Mouse (Mus musculus) macrophage (primary cell): ENCODE data around the gene Capn11. TPM values are rescaled to one million over a fixed set of nuclear protein-coding genes. Genes with fewer than 3 reads are reported as not detected.

Experiments used
- H3K27ac ChIP-seq: fragments of 350-480 bp; formaldehyde crosslinking; 2 replicates; pipeline ENCODE4 v1.9.0; 2021
- H3K36me3 ChIP-seq: fragments of 350-480 bp; formaldehyde crosslinking; 2 replicates; pipeline ENCODE4 v1.9.0; 2021; ENCODE audit errors: inconsistent target
- H3K4me3 ChIP-seq: fragments of 350-480 bp; formaldehyde crosslinking; 2 replicates; pipeline ENCODE4 v1.9.0; 2021; ENCODE audit errors: inconsistent target
- H3K79me2 ChIP-seq: fragments of 350-480 bp; formaldehyde crosslinking; 2 replicates; pipeline ENCODE4 v1.9.0; 2021; ENCODE audit errors: inconsistent target
- WGBS: methylation state at CpG from one replicate; pipeline ENCODE4 v1.1.7; 2026; ENCODE audit warnings: inconsistent platforms; ENCODE audit not compliant: missing documents; 5-methylcytosine and 5-hydroxymethylcytosine counted together
- polyA plus RNA-seq: library from polyadenylated mRNA; stranded (reverse); fragments of 250-400 nt; gene quantifications from 3 replicates; pipeline ENCODE4 v1.2.4, GENCODE M21; 2018; ENCODE audit warnings: inconsistent platforms

The Capn11 gene
- polyA plus RNA-seq, 1 experiment from 2014 or later = 0.37 TPM

DNA sequence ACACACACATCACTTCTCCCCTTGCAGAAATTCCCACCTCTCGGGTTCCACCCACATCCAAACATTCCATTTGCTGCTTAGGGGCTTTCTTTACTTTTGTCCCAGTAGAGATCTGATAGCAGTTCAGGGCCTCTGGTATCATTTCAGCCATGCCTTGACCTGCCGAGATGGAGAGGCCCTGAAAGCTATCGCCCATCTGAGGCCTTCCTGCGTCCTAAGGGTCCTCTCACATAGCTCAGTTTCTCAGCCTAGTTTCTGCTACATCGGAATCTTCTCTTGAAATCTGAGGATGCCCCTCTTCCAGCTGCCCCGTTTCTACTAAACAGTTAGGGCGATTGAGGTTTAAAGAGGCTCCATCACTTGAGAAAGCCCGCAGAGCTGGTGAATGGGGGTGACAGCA is 64.9 kb downstream of the Capn11 start:
- Histone ChIP-seq H3K79me2 (peaks cover 22% of the 10 kb centered on the region; the same call in 1 of the 2 replicates), H3K4me3 (peak overlapping the region; percentile 58; the same call in 1 of the 2 replicates), H3K27ac (no peak overlapping the region), H3K36me3 (peaks cover 10% of the 10 kb centered on the region)
- WGBS = 69% methylated on average over 8 of the region's 8 CpGs

DNA sequence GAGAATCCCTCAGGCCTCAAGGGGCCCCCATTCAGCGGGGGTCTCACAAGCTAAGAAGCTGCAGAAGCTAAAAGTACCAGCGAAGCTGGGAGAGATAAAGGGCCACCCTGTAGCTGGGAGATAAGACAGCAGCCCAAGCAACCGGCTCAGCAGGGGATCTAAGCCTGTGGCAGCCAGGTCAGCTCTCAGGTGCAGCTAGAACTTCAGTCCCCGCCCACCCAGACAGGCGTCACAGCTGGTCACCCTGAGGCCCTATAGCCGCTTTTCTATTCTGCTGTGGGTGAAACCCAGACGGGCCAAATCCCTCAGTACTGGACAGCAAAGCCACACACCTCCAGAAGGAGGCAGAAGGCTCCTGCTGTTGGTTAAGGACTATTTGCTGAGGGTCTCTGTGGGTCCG is 65.6 kb downstream of the Capn11 start:
- H3K4me3 ChIP-seq = no peak overlapping the region
- peaks cover 22% of the 10 kb centered on the region; the same call in 1 of the 2 replicates for H3K79me2 ChIP-seq
- H3K36me3 ChIP-seq = peaks cover 17% of the 10 kb centered on the region
- H3K27ac ChIP-seq = no peak overlapping the region
- WGBS = 83% methylated on average over 8 of the region's 8 CpGs

DNA sequence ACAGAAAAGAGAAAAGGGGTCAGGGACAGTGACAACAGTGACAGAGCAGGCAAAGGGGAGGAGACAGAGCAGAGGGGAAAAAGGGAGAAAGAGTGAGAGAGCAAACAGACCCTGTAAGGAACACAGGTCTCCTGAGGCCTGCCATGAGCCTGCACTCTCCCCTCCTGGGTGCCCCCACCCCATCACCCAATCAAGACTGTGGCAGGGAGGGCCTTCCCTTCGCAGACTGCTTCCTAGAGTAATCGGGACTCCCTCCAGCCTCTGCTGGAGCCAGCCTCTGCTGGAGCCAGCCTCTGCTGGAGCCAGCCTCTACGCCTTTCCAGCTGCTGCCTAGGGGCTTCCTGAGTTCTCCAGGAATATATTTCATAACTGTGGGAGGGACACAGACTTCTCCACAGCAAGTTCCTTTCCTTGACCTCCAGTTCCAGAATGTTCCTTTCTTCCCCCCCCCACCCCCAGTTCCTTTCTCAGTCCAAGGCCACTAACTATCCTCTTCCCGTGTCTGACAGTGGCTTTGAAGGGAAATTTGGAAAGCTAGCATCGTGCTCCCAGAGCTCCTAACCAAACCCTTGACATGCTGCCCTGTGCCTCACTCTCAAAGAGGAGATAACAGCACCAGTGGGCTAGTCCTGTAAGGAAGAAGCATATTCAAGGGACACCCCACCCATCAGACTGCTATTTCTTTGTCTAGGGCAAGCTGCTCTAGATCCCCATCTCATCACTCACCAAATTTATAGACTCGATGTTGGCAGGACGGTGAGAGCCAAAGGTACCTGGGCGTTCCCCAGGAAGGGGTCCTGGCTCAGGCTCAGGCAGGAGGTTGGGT is 66.3 kb downstream of the Capn11 start:
- H3K36me3 ChIP-seq = peaks cover 22% of the 10 kb centered on the region
- H3K79me2 ChIP-seq = peaks cover 22% of the 10 kb centered on the region; the same call in 1 of the 2 replicates
- no peak overlapping the region for H3K27ac ChIP-seq
- H3K4me3 ChIP-seq = no peak overlapping the region
- WGBS = 65% methylated on average over 8 of the region's 8 CpGs

DNA sequence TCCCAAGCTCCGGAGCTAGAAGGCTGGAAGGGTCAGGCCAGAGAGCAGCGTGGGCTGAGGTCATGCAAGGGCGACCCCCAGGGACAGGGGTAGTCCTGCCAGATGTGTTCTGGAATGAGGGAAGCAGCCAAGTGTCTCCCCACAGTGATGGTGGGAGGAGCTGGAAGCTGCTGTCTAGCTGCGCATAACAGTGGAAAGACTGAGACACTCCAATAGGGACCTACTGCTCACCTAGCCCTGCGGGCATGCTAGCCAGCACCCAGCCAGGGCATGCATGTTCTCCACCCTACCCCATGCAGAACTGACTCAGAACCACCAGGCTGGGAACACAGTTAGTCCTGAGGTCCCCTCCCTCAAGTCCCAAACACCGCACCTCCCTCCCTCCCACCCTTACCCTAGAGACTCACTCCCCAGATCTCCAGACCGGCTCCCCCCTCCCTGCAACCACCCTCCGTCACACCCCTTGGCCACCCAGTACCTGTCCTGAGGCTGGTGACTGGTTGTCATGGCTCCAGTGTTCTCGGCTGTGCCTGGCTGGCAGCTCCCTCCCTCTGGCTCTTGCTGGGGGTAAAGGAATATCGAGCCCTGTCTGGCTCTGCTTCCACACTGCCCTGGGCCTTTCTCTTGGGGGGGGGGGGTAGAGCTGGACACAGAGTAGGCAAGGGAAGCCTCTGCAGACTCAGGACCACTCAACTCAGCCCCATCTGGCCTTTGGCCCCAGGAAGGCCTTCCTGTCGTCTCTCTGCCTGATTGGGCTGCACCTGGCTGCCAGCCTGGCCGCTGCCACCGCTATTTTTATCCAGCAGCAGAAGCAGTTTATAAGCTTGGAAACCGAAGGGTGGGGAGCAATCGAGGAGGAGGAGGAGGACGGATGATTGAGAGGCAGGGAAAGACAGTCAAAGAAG is 67.2 kb downstream of the Capn11 start:
- H3K4me3 ChIP-seq = no peak overlapping the region

DNA sequence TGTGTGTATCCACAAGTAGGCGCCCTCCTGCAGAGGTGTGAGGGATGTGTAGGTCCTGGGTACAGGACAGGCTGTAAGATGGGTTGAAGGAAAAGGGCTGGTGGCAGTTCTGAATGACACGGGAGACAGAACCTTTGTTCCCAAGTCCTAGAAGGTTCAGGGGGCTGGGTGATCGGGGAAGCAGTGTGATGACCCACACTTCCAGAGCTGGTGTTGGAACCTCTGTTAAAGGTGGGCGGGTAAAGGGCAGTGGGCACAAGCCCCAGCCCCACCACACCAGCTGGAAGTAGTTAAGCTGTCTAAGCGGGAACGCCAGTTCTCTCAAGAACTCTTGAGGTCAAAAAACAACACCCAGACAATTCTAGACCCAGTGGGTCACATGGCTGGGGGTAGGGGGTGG is 68.7 kb downstream of the Capn11 start:
- Histone ChIP-seq H3K27ac (no peak overlapping the region), H3K79me2 (peaks cover 22% of the 10 kb centered on the region; the same call in 1 of the 2 replicates), H3K4me3 (no peak overlapping the region), H3K36me3 (peaks cover 22% of the 10 kb centered on the region)
- WGBS = 99% methylated on average over 6 of the region's 6 CpGs

More for the DNA sequence above, 67.2 kb downstream of the Capn11 start:
- Histone ChIP-seq H3K79me2 (peaks cover 22% of the 10 kb centered on the region; the same call in 1 of the 2 replicates), H3K27ac (no peak overlapping the region), H3K36me3 (peaks cover 22% of the 10 kb centered on the region)
- 60% methylated on average over 16 of the region's 16 CpGs for WGBS

DNA sequence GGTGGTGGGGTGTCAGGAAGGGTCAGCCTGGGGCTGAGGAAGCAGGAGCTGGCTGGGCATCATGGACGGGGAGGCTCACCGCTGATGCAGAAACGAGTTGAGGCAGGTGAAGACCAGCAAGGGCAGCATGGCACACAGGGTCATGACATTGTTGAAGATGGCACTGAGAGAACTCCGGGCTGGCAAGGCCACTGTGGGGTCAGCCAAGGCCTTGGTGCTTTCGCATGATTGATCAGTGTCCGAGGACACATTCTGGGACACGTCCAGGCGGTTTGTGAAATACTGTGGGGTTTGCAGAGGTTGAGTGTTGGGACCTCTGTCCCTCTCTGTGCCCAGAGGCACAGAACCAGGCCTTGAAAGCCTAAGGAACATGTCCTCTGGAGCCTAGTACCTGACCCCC is 69.3 kb downstream of the Capn11 start:
- 97% methylated on average over 8 of the region's 8 CpGs for WGBS
- peaks cover 22% of the 10 kb centered on the region; the same call in 1 of the 2 replicates for H3K79me2 ChIP-seq
- H3K27ac ChIP-seq = no peak overlapping the region
- H3K36me3 ChIP-seq = peaks cover 22% of the 10 kb centered on the region
- no peak overlapping the region for H3K4me3 ChIP-seq

DNA sequence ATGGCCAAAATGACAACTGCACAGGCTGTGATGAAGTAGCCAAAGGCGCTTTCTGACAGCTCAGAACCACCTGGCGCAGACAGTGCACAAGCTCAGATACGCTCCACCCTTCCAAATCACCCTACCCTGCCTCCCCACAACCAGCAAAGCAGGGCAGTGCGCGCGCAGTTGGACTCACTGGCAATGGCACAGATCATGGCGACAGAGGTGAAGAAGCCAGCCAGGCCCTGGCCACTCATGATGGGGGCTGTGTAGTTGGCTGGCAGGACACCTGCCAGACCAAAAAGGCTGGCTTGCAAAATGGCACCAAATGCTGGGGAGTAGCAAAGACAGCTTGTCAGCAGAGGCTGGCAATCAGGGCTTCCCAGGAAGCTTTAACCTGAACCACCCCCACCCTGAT is 69.9 kb downstream of the Capn11 start:
- Histone ChIP-seq H3K27ac (no peak overlapping the region), H3K4me3 (no peak overlapping the region), H3K79me2 (peaks cover 19% of the 10 kb centered on the region; the same call in 1 of the 2 replicates), H3K36me3 (peaks cover 22% of the 10 kb centered on the region)
- 95% methylated on average over 7 of the region's 7 CpGs for WGBS

DNA sequence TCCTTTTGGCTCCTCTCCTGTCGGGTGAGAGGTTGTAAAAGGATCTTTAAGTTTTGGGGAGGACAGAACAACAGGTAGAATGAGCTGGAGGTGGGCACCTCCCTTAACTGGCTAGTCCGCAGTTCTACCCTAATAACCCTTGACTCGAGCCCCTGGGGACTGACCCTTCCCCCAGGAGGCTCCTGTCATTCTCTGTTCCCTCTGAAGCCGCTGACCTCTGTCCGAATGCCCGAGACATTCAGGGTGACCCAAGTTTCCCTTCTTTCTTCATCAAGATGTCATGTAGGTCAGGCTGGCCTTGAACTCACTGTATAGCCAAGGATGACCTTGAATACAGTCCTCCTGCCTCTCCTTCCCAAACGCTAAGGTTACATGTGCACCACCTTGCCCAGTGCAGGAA is 70.8 kb downstream of the Capn11 start:
- H3K36me3 ChIP-seq = peaks cover 22% of the 10 kb centered on the region
- H3K79me2 ChIP-seq = peaks cover 11% of the 10 kb centered on the region; the same call in 1 of the 2 replicates
- no peak overlapping the region for H3K4me3 ChIP-seq
- H3K27ac ChIP-seq = no peak overlapping the region
- WGBS = 96% methylated on average over 7 of the region's 7 CpGs

DNA sequence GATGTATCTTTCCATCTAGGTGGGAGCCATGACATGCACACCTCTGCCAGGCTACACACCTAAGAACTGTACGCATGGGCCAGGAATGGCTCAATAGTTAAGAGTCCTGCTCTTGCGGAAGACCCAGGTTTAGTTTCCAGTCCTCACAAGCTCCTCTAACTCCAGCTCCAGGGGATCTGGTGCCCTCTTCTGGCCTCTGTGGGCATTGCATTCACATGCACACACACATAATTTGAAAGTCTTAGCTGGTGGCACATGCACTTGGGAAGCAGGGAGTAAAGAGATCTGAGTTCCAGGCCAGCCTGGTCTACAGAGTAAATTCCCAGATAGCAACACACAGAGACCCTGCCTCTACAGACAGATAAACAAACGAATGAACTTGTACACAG is 72.7 kb downstream of the Capn11 start:
- Histone ChIP-seq H3K79me2 (peaks cover 1% of the 10 kb centered on the region; the same call in 1 of the 2 replicates), H3K4me3 (no peak overlapping the region), H3K36me3 (peaks cover 22% of the 10 kb centered on the region), H3K27ac (peak overlapping the region; percentile 86; the same call in 1 of the 2 replicates)
- WGBS = 97% methylated on average over 3 of the region's 3 CpGs

DNA sequence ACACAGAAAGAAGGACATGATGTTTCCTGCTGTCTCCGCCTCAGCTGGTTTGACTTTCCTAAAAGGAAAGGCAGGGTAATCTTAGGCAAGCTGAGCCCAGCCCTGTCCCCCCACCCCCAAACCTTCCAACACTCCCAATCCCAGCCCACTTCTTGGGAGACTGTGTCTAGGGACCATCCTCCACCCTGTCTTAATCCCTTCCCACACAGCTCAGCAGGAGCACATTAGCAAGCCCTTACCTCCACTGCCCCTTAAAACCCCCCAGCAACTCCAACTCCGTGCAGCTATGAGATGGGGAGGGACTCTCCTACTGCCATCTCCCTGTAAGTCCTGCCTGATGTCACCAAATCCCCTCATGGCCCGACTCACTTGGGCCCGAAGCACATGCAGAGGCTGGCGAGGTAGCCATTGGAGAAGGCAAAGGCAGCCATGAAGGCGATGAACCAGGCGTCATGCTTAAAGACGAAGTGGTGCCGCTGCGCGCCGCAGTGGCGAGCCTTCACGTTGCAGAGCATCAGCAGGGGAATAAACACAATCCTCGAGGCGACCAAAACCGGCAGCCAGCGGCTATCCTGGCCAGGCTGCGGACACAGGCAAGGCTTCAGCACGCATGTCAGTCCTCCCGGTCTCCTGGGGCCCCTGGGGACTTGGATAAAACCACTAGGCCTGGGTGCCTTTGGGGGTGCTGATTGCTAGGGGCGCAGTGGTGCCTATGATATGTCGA is 73.2 kb downstream of the Capn11 start:
- Histone ChIP-seq H3K27ac (peak overlapping the region; percentile 86), H3K36me3 (peaks cover 22% of the 10 kb centered on the region), H3K79me2 (no peaks in the 10 kb centered on the region; the same call in 1 of the 2 replicates), H3K4me3 (no peak overlapping the region)
- WGBS = 88% methylated on average over 20 of the region's 23 CpGs

DNA sequence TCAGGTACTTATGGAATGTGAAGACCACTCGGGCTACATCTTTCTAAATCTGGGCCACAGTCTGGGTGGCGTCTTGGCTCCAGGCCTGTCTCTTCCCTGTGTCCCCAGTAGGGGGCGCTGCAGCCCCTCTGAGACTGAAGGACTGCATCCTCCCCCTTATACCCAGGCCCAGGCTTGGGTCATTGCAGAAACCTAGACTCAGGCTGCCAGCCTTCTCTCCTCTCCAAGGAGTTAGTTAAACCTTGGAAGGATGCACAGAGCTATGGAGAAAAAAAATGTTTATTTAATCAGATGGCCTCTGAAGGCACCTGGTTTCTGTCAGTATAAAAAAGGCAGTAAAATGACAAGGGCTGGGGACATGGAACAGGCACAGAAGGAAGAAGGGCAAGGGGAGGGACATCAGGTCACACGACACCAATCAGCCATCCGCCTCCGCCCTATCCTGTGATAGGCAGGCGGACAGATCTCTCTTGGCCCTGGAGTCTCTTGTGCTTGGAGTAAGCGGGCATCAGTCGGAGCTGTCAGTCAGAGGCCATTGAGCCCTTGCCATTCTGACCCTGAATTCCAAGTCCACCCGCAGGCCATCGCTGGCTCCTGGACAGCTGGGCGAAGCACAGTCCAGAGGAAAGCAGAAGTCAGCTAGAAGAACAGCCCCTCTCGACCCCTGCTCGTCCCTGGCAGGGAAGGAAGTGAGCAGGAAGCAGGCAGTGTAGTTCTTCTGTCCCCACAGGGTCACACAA is 74.0 kb downstream of the Capn11 start:
- peaks cover 21% of the 10 kb centered on the region for H3K36me3 ChIP-seq
- 30% methylated on average over 14 of the region's 14 CpGs for WGBS
- no peaks in the 10 kb centered on the region for H3K79me2 ChIP-seq
- peak overlapping the region; percentile 86 for H3K27ac ChIP-seq
- H3K4me3 ChIP-seq = peak overlapping the region; percentile 14; the same call in 1 of the 2 replicates

DNA sequence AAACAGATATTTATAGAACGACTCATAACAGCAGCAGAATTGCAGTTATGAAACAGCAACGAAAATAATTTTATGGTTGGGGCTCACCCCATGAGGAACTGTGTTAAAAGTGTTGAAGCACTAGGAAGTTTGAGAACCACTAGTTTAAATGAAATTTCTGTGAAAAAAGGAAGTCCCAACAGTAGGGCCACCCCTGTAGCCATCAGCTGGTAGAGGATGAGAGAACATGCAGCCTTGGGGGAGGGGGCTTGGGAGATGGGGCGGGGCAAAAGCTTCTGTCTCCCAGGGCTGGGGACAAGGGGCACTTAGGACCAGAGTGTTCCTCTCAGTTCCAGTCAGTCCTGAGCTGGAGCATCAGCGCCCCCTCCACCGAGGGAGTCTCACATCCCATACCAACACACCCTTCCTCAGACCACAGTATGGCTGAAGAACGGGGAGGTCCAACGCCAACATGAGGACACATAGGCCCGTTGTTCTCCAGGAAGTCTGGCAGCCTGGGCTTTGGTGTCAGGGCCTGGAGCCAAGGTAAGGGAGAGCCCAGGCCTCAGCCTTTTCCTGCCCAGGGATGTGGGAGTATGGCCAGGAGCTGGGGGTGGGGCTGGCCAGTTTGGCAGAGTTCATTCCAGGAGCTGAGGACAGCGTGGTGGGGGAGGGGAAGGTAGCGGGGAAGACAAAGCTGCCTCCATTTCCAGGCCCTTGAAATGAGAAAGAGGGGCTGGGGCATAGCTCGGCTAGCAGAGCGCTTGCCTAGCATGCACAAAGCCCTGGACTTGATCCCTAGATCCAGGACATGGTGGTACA is 74.8 kb downstream of the Capn11 start:
- H3K36me3 ChIP-seq = peaks cover 13% of the 10 kb centered on the region

More for the DNA sequence above, 74.8 kb downstream of the Capn11 start:
- WGBS = 17% methylated on average over 12 of the region's 12 CpGs
- peak overlapping the region; percentile 14; the same call in 1 of the 2 replicates for H3K4me3 ChIP-seq
- peak overlapping the region; percentile 86 for H3K27ac ChIP-seq
- H3K79me2 ChIP-seq = no peaks in the 10 kb centered on the region
